Mouse (Mus musculus) spleen, postnatal 4 days (tissue): ENCODE results near the gene Erp29.
A peak's percentile ranks its signal among the peaks of the same experiment; 100 is the strongest.

ENCODE experiments used
- DNase-seq, 2 experiments: peaks; one replicate each; pipeline ENCODE4 v3.0.0; 2022; ENCODE audit warnings: low spot score in 2 of 2

Gene Erp29

DNA sequence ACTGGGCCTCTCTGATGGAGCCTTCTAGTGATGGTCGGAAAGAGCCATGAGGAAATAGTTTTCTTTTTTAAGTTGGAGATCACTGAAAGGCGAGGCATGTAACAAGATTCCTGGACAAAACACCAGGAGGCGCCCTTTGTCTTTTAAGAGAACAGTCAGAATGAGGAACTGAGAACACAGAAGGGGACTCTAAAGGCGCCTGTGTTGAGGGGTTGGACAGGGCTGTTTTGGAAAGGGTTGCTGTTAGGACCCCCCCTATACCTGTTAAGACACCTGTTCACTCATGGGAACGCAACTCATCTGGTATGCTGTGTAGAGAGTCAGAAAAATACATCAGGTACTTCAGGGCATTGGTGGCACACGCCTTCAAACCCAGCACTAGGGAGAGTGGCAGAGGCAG, 2.3 kb downstream of the Erp29 start:
- peak; percentile 76 to 87 for DNase-seq

DNA sequence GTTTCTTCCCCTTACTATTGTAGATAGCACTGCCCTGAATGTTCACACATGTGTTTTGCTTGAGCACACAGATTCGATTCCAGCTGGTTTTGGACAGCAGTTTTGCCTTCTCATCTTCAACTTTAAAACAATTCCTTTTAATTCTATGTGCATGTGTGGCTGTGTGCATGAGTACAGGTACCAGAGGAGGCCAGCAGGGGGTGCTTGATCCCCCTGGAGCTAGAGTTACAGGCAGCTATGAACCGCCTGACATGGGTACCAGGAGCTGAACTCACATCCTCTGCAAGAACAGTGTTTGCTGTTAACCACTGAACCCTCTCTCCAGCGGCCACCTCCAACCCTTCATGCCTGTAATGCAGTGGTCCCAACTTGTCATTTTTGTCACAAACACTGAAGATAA, 3.9 kb downstream of the Erp29 start:
- DNase-seq: peak in 1 of 2 experiments; percentile 37

DNA sequence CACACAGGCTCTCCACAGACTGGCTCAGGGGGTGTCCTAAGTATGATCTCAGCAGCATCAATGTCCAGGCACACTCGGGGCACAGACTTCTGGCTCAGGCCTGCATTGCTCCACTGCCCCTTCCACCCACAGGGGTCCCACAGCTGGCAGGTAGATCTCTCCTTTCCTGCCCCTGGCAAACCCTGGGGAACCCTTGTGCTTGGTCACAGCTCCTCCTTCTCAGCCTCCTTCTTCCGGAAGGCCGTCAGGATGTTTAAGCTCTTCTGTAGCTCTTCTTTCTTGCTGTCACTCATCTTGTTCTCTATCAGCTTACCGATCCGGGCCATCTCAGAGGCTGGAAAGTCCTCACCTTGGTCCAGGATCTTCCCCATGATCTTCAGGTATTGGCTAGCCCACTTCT, 7.4 kb downstream of the Erp29 start:
- DNase-seq: peak in 1 of 2 experiments; percentile 61

DNA sequence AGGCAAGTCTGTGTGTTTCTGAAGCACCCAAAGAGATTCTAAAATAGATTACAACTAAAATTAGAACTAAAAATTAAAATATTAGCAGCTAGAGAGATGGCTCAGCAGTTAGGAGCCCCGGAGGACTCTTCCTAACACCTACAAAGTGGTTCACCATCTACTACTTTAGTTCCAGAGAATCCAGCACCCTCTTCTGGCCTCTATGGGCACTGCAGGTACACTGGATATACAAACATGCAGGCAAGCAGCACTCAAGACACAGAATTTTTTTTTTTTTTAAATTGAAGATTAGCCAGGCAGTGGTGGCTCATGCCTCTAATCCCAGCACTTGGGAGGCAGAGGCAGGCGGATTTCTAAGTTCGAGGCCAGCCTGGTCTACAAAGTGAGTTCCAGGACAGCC, 8.8 kb downstream of the Erp29 start:
- peak; percentile 67 to 78 for DNase-seq

DNA sequence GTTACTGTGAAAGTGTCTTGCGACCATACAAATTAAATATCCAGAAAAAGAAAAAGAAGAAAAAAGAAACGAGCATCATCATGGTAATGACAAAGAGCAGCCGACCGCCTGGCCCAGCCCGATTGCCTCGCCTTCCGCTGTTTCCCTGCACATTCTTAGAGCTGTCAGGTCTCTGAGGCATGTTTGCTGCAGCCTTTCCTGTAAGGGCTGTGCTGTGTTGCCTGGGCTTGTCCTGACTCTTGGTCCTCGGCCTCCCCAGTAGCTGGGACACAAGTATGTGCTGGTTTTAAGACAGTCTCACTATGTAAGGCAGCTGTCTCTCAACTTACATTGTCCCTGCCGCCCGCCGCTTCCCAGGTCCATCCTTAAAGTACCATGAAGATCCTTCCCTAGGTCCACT, 13.6 kb downstream of the Erp29 start:
- DNase-seq: no peak

DNA sequence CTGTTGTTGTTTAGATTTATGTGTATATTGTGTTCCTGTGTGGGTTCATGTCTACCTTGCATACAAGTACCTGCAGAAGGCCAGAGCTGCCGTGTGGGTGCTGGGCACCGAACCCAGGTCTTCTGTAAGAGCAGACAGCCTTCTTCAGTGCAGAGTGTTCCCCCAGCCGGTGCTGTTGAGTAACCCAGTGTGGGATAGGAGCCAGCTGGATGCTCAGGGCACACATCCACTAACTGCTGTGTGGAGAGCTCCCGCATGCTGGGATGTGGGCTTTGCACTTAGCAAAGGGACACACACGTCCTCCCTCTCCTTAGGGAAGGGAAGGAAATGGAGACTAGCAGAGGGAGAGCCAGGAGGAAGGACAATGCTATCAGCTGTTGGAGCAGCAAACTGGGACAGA, 14.2 kb downstream of the Erp29 start:
- no peak for DNase-seq

DNA sequence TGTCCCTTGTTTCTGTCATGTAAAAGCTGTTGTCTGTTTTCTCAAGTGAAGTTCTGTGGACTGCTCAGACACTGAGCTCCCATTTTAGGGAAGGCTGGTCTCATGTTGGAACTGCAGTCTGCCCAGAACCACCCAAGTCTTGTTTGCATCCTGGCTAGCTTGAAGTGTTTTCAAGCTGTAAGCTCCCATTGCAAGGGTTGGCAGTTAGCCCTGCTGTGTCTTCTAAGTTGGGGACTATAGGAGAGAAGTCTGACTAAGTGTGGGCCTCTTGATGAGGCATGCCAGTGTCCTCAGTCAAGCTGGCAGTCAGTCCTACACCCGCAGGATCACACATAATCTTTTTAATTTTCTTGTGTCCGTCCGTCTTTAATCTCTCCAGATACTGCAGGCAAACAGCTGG, 23.4 kb downstream of the Erp29 start:
- DNase-seq: no peak

DNA sequence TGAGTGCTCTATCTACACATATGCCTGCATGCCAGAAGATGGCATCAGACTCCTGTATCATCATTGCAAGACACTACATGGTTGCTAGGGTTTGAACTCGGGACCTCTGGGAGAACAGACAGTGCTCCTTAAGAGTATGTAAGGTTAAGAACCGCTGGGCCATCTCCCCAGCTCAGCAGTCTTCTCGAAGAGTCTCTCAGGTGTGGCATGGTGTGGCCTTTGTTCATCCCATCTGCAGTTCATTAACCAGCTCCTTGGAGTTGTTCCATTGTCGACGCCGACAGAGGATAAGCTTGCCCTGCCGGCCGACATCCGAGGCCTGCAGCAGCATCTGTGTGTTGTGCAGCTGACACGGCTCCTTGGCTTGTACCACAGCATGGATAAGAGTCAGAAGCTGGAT, 29.0 kb downstream of the Erp29 start:
- DNase-seq: no peak

DNA sequence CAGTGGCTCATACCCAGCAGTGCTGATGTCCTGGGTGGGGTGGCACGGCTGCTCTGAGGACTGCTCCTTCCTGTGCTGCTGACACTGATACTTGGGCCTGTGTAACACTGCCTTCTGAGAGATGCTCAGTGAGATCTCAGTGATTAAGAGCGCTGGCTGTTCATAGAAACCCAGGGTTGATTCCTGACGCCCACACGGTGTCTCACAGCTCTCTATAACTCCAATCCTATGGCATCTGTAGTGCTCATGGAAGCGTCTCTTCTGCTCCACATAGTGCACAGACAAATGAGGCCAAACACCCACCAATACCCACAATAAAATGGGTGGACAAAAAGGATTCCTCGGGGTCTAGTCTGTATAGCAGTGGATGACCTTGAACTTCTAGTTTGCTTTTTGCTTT, 29.5 kb downstream of the Erp29 start:
- no peak for DNase-seq

DNA sequence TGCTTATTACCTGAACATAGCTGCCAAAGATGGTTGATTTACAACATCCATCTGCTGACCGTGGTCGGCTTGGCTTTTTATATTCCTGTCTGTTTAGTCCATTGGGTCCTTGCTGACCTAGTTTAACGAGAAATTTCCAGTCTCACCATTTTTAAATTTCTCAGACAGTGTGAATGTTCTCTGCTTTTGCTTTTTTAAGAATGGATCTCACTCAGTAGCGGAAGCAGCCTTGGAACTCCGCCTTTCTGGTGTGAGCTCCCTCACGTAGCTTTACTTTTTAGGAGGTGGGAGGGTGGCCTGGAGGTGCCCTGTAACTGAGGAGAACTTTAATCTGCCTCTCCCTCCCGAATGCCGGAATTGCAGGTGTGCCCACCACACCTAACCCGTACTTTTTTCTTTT, 31.6 kb downstream of the Erp29 start:
- no peak for DNase-seq

DNA sequence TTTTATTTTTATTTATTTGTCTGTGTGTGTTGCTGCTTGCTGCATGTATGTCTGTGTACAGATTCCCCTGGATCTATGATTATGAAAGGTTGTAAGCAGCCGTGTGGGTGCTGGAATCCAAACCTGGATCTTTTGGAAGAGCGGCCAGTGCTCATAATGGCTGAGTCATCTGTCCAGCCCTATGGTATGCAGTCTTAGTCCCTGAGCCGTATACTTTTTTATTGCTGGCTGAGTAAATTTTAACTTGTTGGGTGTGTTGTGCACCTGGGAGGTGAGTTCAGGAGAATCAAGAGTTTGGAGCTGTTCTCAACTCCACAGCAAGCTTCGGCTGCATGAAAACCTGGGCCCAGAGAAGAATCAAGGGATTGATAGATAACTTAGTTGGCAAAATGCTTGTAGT, 41.3 kb downstream of the Erp29 start:
- no peak for DNase-seq

DNA sequence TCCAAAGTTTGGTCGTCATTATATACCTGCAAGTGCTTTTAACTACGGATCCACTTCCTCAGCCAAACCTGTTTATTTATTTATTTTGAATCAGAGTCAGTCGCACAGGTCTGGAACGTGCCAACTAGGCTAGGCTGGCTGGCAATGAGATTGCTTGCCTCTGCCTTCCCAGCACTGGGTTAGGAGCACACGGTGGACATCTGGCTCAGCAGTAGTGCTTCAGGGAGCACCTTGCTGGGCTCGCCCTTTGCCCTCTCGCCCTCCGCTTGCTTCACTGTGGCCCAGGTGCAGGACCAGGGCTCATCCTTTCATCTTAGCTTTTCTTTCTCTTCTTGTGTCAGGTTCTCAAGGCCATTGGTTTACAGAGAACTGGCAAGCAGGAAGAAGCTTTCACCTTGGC, 44.5 kb downstream of the Erp29 start:
- no peak for DNase-seq

DNA sequence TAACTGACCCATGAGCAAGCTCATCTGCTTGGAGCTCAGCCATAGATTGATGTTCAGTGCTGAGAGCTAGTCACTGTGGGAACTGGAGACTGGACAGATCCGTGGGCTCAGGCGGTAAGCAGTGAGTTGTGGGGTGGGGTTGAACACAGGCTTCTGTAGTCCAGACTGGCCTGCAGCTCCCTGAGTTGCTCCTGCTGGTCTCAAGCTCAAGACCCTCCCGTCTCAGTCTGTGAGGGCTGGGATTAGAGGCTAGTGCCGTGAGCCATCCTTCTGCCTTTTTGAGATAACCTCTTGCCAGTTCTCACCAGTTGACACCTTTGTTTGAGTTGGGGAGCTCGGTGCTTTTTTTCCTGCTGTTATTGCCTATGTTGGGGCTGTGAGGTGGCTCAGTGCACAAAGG, 51.5 kb downstream of the Erp29 start:
- DNase-seq: no peak

DNA sequence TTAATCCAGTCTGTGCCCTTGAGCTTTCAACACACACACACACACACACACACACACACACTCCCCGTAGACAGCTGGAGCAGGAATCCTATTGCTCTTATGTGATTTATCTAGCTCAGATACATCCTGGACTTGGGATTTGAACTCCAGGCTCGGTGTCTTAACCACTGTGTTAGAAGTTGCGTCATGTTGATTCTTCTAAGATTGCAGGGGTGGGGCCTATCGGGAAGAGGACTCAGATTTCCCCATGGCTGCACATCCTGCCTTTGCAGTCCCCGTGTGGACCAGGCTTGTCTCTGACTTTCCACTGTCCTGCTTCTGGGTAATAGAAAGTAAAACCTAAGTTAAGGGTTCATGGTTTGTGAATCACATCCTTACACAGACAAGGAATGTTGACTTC, 52.2 kb downstream of the Erp29 start:
- no peak for DNase-seq

DNA sequence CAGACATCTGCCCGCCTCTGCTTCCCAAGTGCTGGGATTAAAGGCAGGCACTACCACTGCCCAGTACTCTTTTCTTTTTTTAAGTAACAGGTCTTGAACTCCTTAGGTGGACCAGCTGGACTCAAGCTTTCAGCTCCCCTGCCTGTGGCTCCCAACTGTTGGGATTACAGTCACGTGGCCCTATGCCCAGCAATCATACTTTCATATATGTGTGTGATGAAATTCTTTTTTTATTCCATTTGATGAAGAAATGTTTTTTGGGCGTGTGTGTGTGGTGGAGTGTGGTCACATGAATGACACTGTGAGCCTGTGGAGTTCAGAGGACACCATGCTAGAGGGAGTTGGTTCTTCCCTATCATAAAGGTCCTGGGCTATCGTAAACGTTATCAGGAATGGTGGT, 52.8 kb downstream of the Erp29 start:
- no peak for DNase-seq

DNA sequence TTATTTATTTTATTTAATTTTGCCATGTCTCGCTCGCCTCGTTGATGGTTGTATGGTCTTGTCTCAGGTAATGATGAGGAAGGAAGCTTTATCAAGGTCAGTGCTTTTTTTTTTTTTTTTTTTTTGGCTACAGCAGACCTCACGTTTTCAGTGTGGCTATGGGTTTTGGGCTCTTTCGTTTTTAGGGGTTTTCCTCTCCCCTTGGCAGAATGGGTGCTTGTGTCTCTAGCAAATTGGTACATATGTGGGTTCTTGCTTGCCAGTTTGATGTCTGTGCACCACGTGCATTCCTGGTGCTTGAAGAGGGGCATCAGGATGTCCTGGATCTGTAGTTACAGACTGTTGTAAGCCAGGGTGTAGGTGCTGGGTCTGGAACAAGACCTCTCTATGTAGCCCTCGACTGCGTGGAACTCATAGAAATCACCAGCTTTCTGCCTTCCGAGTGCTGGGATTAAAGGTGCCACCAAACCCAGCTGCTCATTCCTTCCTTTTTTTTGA, 53.3 kb downstream of the Erp29 start:
- no peak for DNase-seq

DNA sequence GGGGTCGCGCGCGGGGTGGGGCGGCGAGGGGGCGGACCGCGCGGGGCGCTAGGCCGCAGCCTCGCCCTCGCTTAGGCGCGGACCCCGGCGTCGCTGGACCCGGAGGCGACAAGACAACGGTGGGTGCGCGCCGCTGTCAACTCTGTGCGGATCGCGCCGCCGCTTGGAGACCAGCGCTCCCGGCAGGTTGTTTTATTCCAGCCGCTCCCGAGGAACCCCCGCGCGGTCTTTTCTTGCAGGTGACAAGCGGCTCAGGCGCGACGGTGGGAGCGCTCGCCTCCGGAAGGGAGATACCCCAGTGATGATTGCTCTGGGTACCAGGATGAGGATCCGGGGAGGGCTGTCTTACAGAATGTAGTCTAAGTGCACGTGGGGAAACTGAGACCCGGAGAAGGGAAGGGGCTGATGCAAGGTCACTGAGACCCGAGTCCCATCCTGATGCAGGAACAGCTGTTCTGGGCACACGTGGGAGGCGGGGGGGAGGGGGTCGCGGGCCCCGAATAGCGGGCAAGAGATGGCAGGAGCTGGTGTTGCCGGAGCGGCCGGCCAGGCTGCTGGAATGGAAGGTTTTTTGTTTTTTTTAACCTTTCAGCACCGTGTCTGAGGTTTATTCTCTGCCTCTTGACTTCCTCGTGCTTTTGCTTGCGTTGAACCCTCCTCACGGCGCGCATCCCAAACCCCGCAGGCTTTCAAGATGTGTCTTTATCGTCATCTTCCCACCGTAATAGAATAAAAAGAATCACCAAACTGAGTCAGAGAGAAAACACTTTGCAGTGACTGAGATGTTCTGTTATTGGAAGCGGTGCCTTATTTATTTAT, 54.0 kb downstream of the Erp29 start:
- DNase-seq: no peak

DNA sequence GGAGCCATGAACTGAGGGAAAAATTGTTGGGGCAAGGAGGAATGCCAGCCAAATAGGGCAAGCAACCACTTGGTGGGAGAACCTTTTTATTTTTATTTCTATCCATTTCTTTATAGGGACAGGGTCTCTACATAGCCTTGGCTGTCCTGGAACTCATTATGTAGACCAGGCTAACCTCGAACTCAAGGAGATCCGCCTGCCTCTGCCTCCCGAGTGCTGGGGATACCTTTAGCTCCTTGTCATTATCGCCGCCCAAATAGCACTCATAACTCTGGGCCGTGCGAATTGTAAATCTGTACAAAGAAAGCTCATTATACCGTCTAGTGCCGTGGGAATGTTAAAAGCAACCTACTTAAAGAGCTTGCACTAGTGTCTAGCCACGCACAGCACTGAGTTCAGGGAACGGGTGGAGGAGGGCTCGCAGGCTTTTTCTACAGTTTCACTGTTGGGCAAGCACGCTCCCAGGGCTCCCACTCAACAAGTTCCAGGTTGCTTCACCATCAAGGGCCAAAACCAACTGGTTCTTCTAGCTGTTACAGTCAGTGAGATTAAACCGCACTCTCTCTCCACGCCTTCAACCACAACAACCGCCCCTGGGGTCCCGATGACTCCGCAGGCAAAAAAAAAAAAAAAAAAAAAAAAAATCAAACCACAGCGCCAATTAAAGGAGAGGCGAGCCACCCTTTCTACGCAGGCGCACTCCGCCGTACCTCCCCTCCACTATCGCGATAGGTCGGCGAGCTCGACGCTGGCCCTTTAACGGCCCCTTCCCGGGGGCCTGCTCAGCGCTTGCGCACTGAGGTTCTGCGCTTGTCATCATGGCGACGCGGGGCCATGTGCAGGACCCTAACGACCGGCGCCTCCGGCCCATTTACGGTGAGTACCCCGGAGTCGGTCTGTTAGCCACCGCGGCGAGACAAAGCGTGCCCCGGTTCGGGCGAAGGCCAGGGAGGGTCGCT, 54.8 kb downstream of the Erp29 start, which contains the start of gene Naa25:
Naa25 (plus strand) TSS at position 750 of the 959 bp plus-strand sequence.
- DNase-seq: peak; percentile 96 to 98

DNA sequence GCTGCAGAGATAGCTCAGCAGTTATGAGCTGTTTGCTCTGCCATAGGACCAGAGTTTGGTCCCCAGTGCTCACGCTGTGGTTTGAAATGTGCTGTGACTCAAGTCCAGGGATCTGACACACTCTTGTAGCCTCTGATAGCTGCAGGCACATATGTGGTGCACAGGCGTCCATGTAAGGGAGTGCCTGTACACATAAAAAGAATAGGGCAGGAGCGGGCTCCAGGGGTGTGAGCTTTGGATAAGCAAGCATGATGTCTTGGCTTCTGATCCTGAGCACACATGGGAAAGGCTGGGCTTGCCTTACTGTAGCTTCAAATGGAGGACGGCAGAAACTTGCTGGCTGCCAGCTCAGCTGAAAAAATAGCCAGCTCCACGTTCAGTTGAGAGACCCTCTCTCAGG, 56.7 kb downstream of the Erp29 start:
- DNase-seq: no peak

DNA sequence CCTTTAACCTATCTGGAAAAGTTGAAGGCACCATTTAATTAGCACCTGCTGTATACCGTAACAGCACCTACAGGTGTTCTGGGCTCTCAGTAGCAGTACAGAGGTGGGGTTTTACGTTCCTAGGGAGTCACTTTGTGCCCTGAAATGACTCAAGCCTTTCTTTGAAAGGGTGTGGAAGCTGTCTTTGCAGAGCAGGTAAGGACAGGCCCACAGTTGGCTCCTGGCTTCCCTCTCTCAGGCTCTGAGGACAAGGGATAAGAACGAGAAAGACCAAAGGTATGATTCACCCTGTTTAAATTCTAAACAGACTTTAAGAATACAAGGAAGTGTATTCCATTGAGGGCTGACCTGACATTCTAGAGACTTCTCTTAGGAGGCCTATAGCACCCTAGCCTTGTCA, 58.9 kb downstream of the Erp29 start:
- DNase-seq: no peak

DNA sequence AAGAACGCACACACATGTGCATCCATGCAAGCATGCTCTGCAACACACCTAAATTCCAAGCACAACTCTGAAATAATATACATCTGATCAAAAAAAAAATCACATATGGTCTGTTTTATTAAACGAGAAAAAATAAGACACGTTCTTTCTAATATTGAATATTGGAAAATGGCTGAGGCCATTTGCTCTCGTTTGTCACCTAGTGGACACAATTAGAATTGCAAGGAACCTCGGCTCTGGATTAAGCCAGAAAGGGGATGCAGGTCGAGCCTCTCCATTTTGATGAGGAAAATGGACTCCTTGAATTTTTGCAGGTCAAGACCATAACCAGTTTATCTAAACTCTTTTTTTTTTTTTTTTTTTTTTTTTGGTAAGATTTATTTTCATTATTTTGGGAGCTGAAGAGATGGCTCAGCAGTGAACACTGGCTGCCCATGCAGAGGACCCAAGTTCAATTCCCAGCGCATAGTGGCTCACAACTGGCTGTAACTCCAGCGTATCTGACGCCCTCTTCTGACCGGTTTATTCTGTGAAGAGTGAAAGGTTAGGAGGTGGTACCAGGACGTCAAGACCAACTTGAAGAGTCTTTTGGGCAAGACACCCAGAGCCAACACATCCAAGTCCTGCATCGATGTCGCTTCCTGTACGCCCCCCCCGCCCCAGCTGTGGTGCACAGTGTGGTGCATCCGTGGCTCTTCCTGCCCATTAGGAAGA, 59.5 kb downstream of the Erp29 start:
- no peak for DNase-seq

DNA sequence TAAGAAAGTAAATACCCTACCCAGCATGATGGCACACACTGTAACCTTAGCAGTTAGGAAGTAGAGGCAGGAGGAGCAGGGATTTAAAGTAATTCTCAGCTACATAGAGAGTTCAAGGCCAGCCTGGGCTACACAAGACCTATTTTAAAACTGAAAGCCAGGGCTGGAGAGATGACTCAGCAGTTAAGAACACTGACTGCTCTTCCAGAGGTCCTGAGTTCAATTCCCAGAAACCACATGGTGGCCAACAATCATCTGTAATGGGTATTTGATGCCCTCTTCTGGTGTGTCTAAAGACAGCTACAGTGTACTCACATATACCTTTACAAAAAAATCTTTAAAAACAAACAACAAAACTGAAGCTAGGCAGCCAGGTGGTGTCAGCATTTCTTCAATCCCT, 62.6 kb downstream of the Erp29 start:
- DNase-seq: no peak
